Mouse (Mus musculus): ENCODE measurements at regions not wholly inside any gene's neighbourhood (a gene's known extent, or its start where the extent isn't known, plus 50 kb on each side); places are given as distances from the start of the nearest gene placed in this dataset.
A peak's percentile ranks its signal among the peaks of the same experiment; 100 is the strongest.

DNA sequence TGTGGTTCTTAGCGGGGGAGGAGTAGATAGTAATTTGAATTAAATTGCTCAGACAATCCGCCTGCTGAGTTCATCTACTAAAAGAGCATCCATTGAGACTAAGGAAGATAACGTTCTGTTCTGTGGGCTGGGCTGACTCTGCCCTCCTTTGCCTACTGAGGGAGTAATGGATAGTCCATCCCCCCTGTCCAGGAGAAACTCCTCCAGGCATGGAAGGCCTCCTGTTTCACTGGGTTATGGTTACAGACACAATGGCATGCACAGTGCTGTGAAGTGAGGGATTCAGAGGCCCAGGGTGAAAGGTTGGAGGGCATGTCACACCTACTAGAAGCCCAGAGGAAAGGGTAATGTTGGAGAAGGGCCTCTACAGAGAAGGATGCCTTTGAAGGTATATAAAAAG, 287.2 kb upstream of the Xrcc4 start:
- ATAC-seq (replicated peaks; ENCODE audit: poor library complexity), result no peak

DNA sequence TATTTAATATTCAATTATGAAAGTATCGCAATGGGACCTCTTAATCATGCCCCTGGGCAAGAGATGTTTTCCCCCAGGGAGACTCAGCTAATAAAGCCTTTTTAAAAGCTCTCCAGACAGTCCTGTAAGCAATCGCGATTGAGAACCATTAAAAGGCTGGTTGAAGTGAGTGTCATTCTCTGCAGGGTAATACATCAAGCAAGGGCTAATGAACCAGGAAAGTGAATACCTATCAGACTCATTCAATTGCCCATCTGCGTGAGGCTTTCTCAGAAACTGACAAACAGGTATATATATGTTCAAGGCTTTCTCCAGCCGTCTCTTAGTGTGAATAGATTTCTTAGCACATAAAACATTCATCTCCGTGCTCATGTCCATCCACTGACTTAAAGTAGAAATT, 286.8 kb upstream of the Xrcc4 start:
- no peak for ATAC-seq (replicated peaks; ENCODE audit: poor library complexity)

DNA sequence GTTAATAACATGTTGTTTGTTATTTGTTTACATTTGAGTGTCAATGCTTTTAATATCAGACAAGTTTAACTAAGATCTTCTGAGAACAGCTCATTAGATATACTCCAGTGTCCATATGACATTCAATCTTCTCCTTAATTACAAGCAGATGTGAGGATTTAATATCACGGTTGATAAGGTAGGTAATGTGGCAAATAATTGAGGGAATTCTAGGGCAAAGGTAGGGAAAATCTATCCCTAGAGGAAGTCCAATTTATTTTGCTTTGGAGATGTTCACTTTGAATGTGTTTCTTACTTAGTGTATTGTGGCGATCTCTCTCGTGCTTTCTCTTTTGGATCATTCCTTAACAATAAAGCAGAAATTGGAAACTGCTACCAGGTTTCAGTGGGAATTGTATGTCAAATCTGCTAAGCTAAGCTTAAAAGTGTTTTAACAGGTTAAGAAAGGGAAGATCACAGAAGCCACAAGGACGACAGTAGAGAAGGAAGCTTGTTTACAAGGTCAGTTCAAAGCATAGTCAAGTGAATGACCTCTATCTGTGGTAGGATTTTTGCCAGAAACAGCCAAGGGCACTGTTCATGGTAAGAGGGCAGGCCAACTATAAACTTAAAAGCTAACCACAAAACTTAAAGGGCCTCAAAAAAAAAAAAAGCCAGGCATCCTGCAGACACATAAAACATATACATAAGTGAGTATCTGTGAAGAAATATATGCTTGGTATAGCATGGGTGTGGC, 282.2 kb upstream of the Xrcc4 start:
- no peak for ATAC-seq (replicated peaks; ENCODE audit: poor library complexity)

DNA sequence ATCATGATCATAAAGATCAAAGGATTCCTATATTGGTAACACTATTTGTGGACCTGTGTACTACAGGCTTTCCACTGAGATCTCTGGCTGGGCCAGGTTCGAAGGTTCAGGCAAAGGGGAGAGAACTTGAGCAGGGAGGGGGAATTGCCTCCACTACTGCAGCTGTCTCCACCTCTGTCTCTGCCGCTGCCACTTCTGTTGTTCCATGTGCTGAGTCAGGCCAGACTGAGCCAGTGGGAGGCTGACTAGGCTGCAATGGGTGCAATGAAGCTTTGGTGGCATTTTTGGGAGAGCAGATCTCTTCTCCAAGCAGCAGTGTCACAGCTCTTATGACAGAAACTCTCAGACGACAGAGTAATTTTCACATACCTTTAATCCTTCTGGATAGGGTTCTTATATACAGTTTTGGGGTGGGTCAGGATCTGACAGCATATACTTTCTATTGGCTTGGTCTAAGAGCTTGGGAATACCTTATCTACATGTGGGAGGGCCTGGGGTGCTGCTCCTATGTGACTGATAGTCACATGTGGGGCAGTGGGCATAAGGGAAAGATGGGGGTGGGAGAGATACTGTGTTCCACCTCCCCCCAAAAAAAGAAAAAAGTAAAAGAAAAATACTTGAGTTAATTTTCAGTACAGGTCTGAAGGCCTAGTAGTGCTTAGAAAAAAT, 281.5 kb upstream of the Xrcc4 start:
- ATAC-seq (replicated peaks; ENCODE audit: poor library complexity), result no peak

DNA sequence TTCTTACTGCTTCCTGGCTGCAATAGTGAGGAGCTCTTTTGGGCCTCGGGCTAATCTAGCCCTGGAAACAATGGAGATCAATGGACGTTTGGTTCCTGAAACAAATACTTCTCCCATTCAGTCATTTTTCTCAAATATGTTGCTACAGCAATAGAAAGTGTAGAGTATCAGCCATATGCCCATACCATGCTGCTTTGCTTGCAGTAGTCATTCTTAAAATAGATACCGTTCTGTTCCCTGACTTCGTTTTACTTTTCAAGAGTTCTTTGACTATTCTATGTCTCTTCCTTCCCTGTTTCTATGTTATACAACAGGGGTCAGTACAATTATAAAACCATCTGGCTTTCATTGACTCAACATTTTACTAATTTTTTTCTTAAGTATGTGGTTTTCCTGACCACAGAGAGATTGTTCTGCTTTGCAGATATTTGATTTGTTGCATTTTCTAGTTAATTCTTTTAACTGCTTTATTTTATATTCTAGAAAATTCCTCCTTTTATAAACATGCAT, 275.2 kb upstream of the Xrcc4 start:
- peak; percentile 65 for ATAC-seq (replicated peaks; ENCODE audit: poor library complexity)

DNA sequence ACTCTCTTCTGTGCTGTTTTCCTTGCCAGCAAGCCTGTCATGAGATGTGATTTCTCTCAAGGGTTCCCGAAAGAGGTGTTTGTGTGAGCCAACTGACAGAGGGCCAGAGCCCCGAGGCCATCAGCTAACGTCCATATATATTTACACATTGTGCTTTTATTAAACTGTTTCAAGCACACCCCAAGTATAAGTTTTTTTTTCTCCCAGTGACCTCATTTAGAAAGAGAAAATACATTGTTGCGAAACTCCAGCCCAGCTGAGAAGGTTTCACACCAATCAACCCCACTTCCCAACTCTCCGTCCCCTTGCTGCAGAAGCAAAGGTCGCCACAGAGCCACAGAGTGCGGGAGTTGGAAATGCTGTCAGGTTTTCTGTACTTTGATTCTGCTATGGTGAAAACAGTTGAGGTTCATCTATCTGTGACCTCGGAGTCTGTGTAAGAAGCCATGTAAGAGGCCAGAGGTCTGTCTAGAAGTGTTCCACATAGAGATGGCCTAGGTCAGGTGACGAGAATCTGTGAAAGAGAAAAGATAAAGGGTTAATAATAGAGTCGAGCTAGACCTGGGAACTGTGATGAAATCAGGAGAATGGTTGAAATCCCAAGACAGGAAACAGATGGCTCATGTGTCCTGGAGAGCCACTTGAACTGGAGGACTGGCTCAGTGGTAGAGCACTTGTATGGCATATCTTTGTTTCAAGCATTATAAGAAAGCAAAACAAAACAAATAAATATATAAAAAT, 270.6 kb upstream of the Xrcc4 start:
- peak; percentile 82 for ATAC-seq (replicated peaks; ENCODE audit: poor library complexity)

DNA sequence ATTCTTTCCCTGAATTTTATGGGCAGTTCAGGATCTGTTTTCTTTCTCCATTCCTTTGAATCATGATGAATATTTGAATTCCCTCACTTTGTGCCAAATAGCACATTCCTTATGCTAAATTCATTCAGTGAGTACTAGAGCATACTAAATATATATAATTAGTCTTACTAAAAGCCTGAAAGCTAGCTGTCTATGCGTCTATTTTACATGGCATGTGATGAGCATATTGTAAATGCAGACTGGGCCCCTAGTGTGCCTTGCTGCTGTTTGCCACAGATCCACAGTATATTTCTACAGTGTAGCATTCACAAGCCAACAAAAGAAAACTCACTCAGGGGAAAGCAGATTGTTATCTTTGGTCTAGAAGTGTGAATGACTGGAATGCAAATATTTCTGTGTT, 268.7 kb upstream of the Xrcc4 start:
- no peak for ATAC-seq (replicated peaks; ENCODE audit: poor library complexity)

DNA sequence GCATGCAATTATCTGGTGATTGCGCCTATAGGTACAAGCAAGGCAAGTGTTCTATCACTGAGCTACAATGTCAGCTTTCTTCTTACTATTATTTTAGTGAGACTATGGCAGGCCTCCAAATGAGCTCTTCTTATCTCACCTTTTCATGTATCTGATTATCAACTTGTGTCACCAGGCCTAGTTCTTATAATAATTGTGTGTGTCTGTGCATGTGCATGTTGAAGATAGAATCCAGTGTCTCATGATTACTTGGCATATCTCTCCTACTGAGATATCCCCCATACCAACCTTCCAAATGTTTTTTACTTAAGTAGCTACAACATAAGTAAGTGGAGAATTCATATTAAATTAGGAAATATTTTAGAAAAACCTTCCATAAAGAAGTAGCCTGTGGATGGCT, 266.2 kb upstream of the Xrcc4 start:
- ATAC-seq (replicated peaks; ENCODE audit: poor library complexity), result no peak

DNA sequence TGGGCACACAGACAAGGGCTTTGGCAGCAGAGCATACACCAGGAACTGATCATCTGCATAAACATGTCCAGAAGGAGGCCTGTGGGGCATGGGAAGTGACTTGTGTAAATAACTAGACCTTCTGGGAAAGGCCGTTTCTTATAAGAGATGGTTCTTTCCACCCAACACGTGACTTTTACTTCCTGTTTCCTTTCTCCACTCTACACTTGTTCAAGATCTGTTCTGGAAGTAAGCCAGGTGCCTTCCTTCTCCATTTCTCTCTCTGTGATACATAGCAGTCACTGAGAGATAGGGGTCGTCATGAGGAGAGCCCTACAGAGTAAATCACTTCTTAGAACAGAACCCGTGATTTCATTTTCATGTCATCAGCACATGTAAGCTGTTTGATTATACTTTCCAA, 253.4 kb upstream of the Xrcc4 start:
- ATAC-seq (replicated peaks; ENCODE audit: poor library complexity), result peak; percentile 50

DNA sequence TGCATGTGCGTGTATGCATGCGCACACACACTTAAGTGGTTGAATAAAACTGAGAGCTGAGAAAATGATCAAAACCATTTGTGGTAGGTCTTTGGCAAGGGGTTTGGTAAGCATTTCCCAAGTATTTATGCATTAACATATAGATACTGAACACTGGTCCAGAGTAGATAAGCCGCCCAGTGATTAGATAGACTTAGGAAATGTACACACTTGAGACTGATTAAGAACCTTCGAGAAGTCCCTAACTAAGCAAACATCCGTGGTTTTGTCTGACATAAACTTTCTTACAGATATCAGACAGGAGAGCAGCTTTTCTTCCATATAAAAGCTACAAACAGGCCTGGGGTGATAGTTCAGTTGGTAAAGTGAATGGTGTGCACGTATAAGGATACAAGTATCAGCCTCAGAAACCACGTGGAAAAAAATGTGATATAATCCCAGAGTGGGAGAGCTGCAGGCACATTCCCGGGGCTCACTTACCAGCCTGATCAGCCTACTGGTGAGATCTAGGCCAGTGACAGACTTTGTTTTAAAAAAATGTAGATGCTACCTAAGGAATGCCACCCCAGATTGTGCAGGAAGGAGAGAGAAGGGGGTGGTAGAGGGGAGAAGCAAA, 252.3 kb upstream of the Xrcc4 start:
- ATAC-seq (replicated peaks; ENCODE audit: poor library complexity), result no peak

DNA sequence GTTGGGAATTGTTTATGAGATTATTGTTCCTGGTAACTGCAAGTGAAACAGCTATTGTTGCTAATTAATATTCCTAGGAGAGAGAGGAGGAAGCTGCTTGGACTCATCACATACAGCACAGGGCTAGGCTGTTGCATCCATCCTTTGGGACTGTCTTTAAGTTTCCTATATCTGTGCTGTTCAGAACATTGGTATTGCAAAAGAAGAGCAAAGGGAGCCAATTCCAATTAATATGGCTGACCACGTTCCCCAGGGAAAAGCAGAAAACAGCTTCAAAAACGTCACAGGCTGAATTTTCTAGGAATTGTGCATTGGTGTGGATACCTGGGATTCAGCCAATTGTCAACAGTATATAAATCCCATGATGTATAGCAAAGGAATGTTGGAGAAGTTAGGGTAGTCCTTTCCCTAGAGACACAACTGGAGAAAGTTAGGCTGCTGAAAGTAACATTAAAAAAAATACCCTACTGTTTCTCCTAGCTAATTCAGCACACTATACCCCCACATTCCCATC, 251.3 kb upstream of the Xrcc4 start:
- ATAC-seq (replicated peaks; ENCODE audit: poor library complexity), result no peak

DNA sequence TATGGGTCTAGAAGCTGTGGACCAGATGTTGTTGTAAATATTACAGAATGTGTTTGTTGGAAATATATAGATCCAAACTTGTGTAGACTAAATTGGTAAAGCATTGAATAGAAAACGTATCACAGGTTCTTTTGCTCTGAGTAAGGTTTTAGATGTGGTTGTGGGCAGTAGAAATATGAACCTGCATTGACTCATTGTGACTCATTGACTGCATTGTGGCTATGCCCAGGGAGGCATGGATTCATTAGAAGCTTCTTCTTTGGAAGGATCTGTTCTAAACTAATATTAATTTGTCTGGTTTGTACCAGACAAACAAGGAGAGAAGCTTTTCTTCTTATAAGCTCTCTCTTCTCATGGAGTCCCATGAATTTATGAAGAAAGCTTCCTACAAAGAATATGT, 248.2 kb upstream of the Xrcc4 start:
- ATAC-seq (replicated peaks; ENCODE audit: poor library complexity), result no peak

DNA sequence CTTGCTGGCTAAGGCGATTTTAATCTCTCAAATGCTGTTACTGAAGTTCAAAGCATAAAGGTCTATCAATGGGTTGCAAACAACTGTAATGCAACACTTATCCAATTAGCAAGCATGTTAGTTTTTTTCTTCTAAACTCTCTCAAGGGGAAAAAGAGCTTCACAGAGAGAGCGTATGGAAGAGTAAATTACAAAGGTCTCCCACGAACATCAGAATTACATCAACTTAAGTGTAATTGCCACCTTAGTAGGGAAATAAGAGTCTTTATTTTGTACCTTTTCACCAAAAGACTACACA, 246.3 kb upstream of the Xrcc4 start:
- no peak for ATAC-seq (replicated peaks; ENCODE audit: poor library complexity)

DNA sequence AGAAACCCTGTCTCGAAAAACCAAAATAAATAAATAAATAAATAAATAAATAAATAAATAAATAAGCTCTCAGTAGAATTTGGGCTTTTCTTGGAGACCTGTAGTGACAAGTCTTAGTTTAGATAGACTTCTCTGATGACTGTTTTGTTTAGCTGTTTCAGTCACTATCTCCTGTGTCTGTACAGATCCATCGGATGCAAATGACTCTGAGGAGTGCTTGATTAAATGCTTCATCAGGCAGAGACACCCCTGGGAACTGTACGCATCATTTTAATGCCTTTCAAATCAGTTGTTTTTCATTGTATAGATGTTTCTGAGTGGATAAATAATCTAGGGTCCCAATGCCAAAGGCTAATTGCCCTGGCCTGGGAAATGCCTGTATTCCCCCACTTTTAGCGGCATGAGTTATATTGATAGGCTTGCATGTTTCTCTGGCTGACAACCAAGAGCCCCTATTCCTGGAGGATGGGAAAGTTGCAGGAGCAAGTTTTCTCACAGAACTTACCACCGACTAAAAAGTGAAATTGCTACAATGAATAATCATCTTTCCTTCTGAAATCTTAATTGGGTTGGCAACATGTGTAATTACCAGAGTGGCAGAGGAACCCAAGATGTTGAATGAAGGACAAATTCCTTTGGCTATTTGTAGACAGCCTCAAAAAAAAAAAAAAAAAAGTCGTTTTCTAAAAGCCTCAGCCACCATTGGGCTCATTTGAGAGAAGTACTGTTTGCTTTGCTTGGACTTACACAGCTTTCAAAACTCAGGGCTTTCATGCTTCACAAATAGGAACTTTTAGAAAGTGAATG, 245.7 kb upstream of the Xrcc4 start:
- no peak for ATAC-seq (replicated peaks; ENCODE audit: poor library complexity)

DNA sequence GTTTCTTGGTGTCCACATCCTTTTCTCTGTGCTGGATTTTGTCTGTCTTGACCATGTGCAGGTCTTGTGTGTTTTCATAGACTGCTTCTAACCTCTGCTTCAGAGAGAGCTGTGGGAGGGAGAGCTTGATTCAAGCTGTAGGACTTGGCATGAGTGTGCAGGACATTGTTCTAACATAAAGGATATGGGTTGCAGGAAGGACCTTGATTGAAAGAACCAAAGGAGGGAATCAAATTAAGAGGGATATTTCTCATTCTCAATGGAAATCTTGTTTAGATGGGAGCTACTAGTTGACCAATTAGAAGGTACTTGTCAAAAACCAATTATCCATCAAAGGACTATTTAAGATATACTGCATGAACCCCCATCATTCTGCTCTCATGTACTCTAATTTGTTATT, 244.9 kb upstream of the Xrcc4 start:
- ATAC-seq (replicated peaks; ENCODE audit: poor library complexity), result no peak

DNA sequence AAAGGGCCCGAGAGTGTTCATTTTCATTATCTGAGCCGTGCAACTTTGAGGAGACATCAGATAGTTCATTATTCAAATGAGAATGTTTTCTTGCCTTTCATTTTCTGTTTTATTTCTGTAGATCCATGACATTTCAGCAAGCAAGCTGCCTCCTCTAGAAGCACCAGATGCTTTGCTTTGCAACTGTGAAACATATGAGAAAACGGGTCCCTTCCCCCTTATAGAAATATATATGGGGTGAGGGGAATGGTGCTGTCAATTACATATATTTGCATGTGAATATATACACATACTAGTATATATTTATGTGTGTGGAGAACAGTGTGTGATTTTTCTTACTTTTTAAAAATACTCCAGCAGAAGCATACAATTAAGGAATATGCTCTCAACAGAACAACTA, 235.8 kb upstream of the Xrcc4 start:
- no peak for ATAC-seq (replicated peaks; ENCODE audit: poor library complexity)

DNA sequence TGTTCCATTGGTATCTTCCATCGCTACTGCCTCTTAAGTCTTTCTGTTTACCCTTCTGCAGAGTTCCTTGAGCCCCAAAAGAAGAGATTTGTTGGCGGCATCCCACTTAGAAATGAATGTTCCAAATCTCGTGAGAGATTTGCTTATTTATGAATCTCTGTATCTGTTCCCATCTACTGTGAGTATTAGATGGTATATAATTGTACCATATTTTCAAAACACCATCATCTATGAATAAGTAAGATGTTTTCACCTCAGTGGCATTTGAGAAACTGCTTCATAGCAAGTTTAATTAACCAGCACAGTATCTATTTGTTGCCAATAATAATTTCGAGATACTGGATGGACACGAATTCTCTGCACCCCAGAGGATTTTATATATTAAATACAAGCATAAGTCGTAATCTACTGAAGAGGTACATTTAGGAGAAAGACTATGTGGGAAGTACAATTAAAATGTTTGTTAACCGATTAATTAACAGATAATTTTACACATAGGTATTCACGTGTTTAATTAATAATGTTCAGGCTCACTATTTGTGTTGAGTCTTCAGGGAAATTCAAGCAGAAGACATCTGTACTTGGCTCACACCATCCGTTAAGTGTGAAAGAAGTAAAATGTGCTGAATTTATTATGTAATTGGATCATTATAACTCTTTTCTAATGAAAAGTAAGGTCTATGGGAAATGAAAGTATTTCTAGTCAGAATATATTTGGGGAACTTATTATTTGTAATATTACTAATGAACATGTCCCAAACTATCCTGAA, 224.0 kb upstream of the Xrcc4 start:
- ATAC-seq (replicated peaks; ENCODE audit: poor library complexity), result no peak

DNA sequence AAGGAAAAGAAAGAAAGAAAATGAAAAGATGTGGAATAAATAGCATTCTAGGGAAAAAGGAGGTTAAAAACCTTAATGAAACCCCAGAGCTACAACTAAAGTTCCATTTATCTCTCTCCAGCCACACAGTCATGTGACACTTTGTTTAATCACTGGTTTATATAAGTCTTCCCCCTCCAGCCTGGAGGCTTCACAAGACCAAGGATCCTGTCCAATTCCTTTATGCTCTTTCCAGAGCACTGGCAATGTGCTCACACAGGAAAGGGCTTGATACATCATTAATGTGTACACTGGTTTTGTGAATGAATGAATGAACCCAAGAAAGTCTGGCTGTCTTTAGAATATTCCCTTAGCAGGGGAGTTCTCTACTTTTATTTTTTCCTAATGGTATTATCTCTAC, 221.1 kb upstream of the Xrcc4 start:
- ATAC-seq (replicated peaks; ENCODE audit: poor library complexity), result no peak

DNA sequence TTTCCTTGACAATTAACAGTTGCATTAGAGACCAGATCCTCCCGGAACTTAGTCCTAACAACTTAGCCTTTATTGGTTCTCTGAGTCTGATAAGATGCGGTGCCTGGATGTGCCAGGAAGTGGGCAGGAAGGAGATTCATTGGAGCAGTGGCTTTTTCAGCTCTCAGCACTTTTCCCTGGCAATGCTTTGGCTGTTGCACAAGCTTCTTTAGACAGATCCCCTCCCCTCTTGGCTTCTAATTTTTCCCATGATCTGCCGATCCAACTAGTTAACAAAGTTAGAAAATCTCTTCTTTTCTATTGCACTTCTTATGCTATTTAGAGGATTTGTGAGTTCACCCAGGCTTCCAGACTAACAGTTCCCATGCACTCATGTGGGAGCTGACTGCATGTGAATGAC, 211.1 kb upstream of the Xrcc4 start:
- ATAC-seq (replicated peaks; ENCODE audit: poor library complexity), result no peak

DNA sequence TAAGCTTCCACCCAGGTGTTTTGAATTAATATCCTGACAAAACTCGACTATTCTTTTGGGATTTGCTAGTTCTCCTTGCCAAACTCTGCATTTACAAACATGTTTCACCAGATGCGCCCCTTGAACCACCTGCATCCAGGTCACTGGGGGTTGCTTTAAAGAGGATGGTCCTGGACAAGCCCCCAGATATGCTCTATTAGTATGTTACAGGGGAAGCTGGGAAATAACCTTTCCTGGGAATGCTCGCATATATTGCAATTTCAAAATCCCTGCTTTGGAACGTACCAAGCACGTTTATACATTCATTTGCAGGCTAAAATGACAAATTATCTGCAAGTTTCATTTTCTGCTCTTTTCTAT, 205.2 kb upstream of the Xrcc4 start:
- ATAC-seq (replicated peaks; ENCODE audit: poor library complexity), result no peak

Measured in megakaryocyte progenitor cell, adult 5-6 weeks (primary cell).